Mouse (Mus musculus) ES-E14 (cell line): ENCODE data around the gene Rph3a. TPM values are rescaled to one million over a fixed set of nuclear protein-coding genes. Genes with fewer than 3 reads are reported as not detected.

Source experiments
- DNase-seq: peaks from one replicate; pipeline ENCODE4 v3.0.0-alpha.2; 2013; ENCODE audit warnings: low read depth, low spot score
- H3K27ac ChIP-seq: 2 replicates; pipeline ENCODE4 v1.5.1; 2012; ENCODE audit warnings: low read depth, mild to moderate bottlenecking, low read length, moderate library complexity, mixed read lengths; ENCODE audit not compliant: poor library complexity, insufficient read depth, severe bottlenecking
- H3K36me3 ChIP-seq: 2 replicates; pipeline ENCODE4 v1.6.1; 2012; ENCODE audit warnings: mild to moderate bottlenecking, low read length, moderate library complexity, mixed read lengths; ENCODE audit not compliant: control insufficient read depth, poor library complexity, insufficient read depth, severe bottlenecking
- H3K4me1 ChIP-seq, 2 experiments: fragments of 150-350 bp in 1 of 2; sonication (generic) in 1 of 2; 2 replicates each; pipeline ENCODE4 v1.6.1; 2012; ENCODE audit warnings: low read length in 2 of 2, mild to moderate bottlenecking in 1 of 2, mixed read lengths in 1 of 2; ENCODE audit not compliant: control insufficient read depth in 2 of 2, insufficient read depth in 2 of 2, poor library complexity in 1 of 2
- H3K4me3 ChIP-seq, 2 experiments: fragments of 150-350 bp in 1 of 2; sonication (generic) in 1 of 2; 2 replicates each; pipeline ENCODE4 v1.5.1; 2012; ENCODE audit warnings: low read length in 2 of 2, low read depth in 1 of 2, mild to moderate bottlenecking in 1 of 2, mixed read lengths in 1 of 2; ENCODE audit not compliant: insufficient read depth in 1 of 2, poor library complexity in 1 of 2, severe bottlenecking in 1 of 2
- H3K9ac ChIP-seq: 2 replicates; pipeline ENCODE4 v1.6.1; 2012; ENCODE audit warnings: low read depth, mild to moderate bottlenecking, low read length, mixed read lengths; ENCODE audit not compliant: poor library complexity, insufficient read depth, severe bottlenecking
- H3K9me3 ChIP-seq: fragments of 150-350 bp; sonication (generic); 2 replicates; pipeline ENCODE4 v1.6.1; 2012; ENCODE audit warnings: low read depth, mild to moderate bottlenecking, low read length; ENCODE audit not compliant: control insufficient read depth, insufficient read depth
- CHD2 ChIP-seq: IDR thresholded peaks from 2 replicates; pipeline ENCODE4 v1.6.1; 2014; ENCODE audit warnings: mild to moderate bottlenecking, low read depth, low read length, inconsistent platforms
- HCFC1 ChIP-seq: IDR thresholded peaks from 2 replicates; pipeline ENCODE4 v1.6.1; 2012; ENCODE audit warnings: low read length, inconsistent platforms, borderline replicate concordance; ENCODE audit not compliant: insufficient read depth
- MAFK ChIP-seq: IDR thresholded peaks from 2 replicates; pipeline ENCODE4 v1.6.1; 2014; ENCODE audit warnings: mild to moderate bottlenecking, low read depth, low read length, inconsistent platforms; ENCODE audit not compliant: insufficient read depth
- ZC3H11A ChIP-seq: IDR thresholded peaks from 2 replicates; pipeline ENCODE4 v1.6.1; 2012; ENCODE audit warnings: low read depth, mild to moderate bottlenecking, inconsistent platforms, low read length, borderline replicate concordance
- ZNF384 ChIP-seq: IDR thresholded peaks from 2 replicates; pipeline ENCODE4 v1.6.1; 2012; ENCODE audit warnings: low read depth, low read length, inconsistent platforms
- in situ Hi-C, 2 experiments: fragments of 600-800 bp; cut with MboI; formaldehyde crosslinking; loops; one replicate each; pipeline ENCODE4 v1.15.1; 2025; ENCODE audit warnings: low sequenced_read_pairs in 2 of 2, inconsistent platforms in 1 of 2; ENCODE audit not compliant: unreplicated experiment in 2 of 2
- total RNA-seq: library from RNA; depleted of rRNA; stranded (reverse); fragments of 300-350 nt; gene quantifications from 2 replicates; pipeline ENCODE4 v1.2.3, GENCODE M21; 2012

Gene Rph3a
- total RNA-seq, 1 experiment = 0.09 TPM

GRCm38 (mm10) chr5:120972278-120972677 lies 37.6 kb downstream of the Rph3a start:
- DNase-seq = no peak
- no peak overlapping the region for H3K4me3 ChIP-seq
- peaks cover 0 to 5% of the 10 kb centered on the region in 2 experiments; a peak in 1 of 4 replicates for H3K4me1 ChIP-seq
- H3K9ac ChIP-seq = no peak overlapping the region
- H3K27ac ChIP-seq = no peak overlapping the region
- in situ Hi-C loops = no loop called here
- no peaks in the 10 kb centered on the region for H3K9me3 ChIP-seq
- TF ChIP-seq ZC3H11A (no peak), ZNF384 (no peak), CHD2 (no peak), HCFC1 (no peak), MAFK (no peak)
- H3K36me3 ChIP-seq = no peaks in the 10 kb centered on the region

- H3K36me3 ChIP-seq = no peaks in the 10 kb centered on the region
- no peak overlapping the region for H3K9ac ChIP-seq
- TF ChIP-seq MAFK (no peak), HCFC1 (no peak), ZC3H11A (no peak), ZNF384 (no peak), CHD2 (no peak)
- H3K9me3 ChIP-seq = no peaks in the 10 kb centered on the region
- peaks cover 0 to 5% of the 10 kb centered on the region in 2 experiments; a peak in 1 of 4 replicates for H3K4me1 ChIP-seq
- DNase-seq = no peak
- in situ Hi-C loops = no loop called here
- H3K27ac ChIP-seq = no peak overlapping the region
- H3K4me3 ChIP-seq = no peak overlapping the region
These were observed 38.6 kb downstream of the Rph3a start for GRCm38 (mm10) chr5:120971326-120971725.

GRCm38 (mm10) chr5:120969703-120970102 lies 40.2 kb downstream of the Rph3a start:
- DNase-seq = no peak
- H3K36me3 ChIP-seq = no peaks in the 10 kb centered on the region
- H3K9me3 ChIP-seq = no peaks in the 10 kb centered on the region
- in situ Hi-C loops = no loop called here
- no peak overlapping the region for H3K27ac ChIP-seq
- no peaks in the 10 kb centered on the region for H3K4me1 ChIP-seq
- H3K4me3 ChIP-seq = no peak overlapping the region
- no peak overlapping the region for H3K9ac ChIP-seq
- no peak for TF ChIP-seq CHD2
- TF ChIP-seq ZNF384 = no peak
- no peak for TF ChIP-seq HCFC1
- TF ChIP-seq ZC3H11A = no peak
- no peak for TF ChIP-seq MAFK

- H3K27ac ChIP-seq = no peak overlapping the region
- in situ Hi-C loops = no loop called here
- H3K4me1 ChIP-seq = no peaks in the 10 kb centered on the region
- H3K9ac ChIP-seq = no peak overlapping the region
- H3K36me3 ChIP-seq = no peaks in the 10 kb centered on the region
- H3K9me3 ChIP-seq = no peaks in the 10 kb centered on the region
- no peak for DNase-seq
- TF ChIP-seq HCFC1 (no peak), ZNF384 (no peak), ZC3H11A (no peak), CHD2 (no peak), MAFK (no peak)
- no peak overlapping the region for H3K4me3 ChIP-seq
These were observed 41.1 kb downstream of the Rph3a start for GRCm38 (mm10) chr5:120968799-120969198.

- Histone ChIP-seq H3K9me3 (no peaks in the 10 kb centered on the region), H3K9ac (no peak overlapping the region), H3K27ac (no peak overlapping the region), H3K4me3 (no peak overlapping the region), H3K36me3 (no peaks in the 10 kb centered on the region), H3K4me1 (no peaks in the 10 kb centered on the region)
- no peak for DNase-seq
- in situ Hi-C loops = no loop called here
- TF ChIP-seq CHD2 = no peak
- no peak for TF ChIP-seq HCFC1
- TF ChIP-seq MAFK = no peak
- TF ChIP-seq ZNF384 = no peak
These were observed 41.8 kb downstream of the Rph3a start for GRCm38 (mm10) chr5:120968134-120968532.
